Mouse (Mus musculus): ENCODE measurements at regions not wholly inside any gene's neighbourhood (a gene's known extent, or its start where the extent isn't known, plus 50 kb on each side); places are given as distances from the start of the nearest gene placed in this dataset.

- TF ChIP-seq CTCF (IDR thresholded peaks at IDR 0.05; ENCODE audit: extremely low read depth, insufficient read depth, insufficient read length, insufficient replicate concordance) (no peak), POLR2A (IDR thresholded peaks at IDR 0.05; ENCODE audit: low read depth, low read length) (no peak)
Measured at GRCm38 (mm10) chr15:42100730-42101129, 1966.6 kb downstream of the 9330182O14Rik start.
